Mouse (Mus musculus) hindbrain, postnatal 0 days (tissue): ENCODE data around the gene Dock7. TPM values are rescaled to one million over a fixed set of nuclear protein-coding genes. Genes with fewer than 3 reads are reported as not detected.
A peak's percentile ranks its signal among the peaks of the same experiment; 100 is the strongest.
"Not testable (repeated sequence)": the region's sequence is repeated elsewhere in the genome, so short reads cannot be mapped to it uniquely, and the experiment has no call there.

ENCODE experiments used
- ATAC-seq: fragments of 200-750 bp; cut with Nextera tagmentation; 2 replicates; pipeline ENCODE4 v1.8.0; 2017; ENCODE audit warnings: mild to moderate bottlenecking, moderate TSS enrichment, moderate library complexity
- DNase-seq: peaks from one replicate; pipeline ENCODE4 v3.0.0-alpha.2; 2015; ENCODE audit warnings: low spot score
- H3K27ac ChIP-seq: fragments of 300-500 bp; sonication (generic); 2 replicates; pipeline ENCODE4 v1.5.1; 2014; ENCODE audit warnings: mild to moderate bottlenecking
- H3K27me3 ChIP-seq: fragments of 300-500 bp; sonication (generic); 2 replicates; pipeline ENCODE4 v1.6.1; 2014; ENCODE audit warnings: low read length, mixed read lengths; ENCODE audit not compliant: insufficient read depth
- H3K36me3 ChIP-seq: fragments of 300-500 bp; sonication (generic); 2 replicates; pipeline ENCODE4 v1.6.1; 2014; ENCODE audit warnings: low read length, mixed read lengths; ENCODE audit not compliant: insufficient read depth
- H3K4me1 ChIP-seq: fragments of 300-500 bp; sonication (generic); 2 replicates; pipeline ENCODE4 v1.6.1; 2014; ENCODE audit warnings: antibody characterized with exemption, low read length, mixed read lengths; ENCODE audit not compliant: insufficient read depth
- H3K4me2 ChIP-seq: fragments of 300-500 bp; sonication (generic); 2 replicates; pipeline ENCODE4 v1.6.1; 2014; ENCODE audit warnings: low read depth, mild to moderate bottlenecking, low read length, moderate library complexity, mixed read lengths
- H3K4me3 ChIP-seq: fragments of 300-500 bp; sonication (generic); 2 replicates; pipeline ENCODE4 v1.5.1; 2014; ENCODE audit warnings: low read length
- H3K9ac ChIP-seq: fragments of 300-500 bp; sonication (generic); replicated peaks from 2 replicates; pipeline ENCODE4 v1.6.1; 2014; ENCODE audit warnings: mild to moderate bottlenecking, low read length, moderate library complexity, mixed read lengths
- H3K9me3 ChIP-seq: fragments of 300-500 bp; sonication (generic); 2 replicates; pipeline ENCODE4 v1.6.1; 2016; ENCODE audit warnings: low read length, mixed read lengths
- CTCF ChIP-seq: IDR thresholded peaks from 2 replicates; pipeline ENCODE4 v1.5.1; 2016; ENCODE audit warnings: antibody characterized with exemption, control low read depth, low read depth
- WGBS: fragments of 180-500 bp; shearing (Covaris S2); extraction: QIAGEN DNeasy Blood & Tissue Kit; methylation state at CpG from one replicate; pipeline ENCODE4 v1.1.7; 2014; 5-methylcytosine and 5-hydroxymethylcytosine counted together
- polyA plus RNA-seq: library from polyadenylated mRNA; unstranded; fragments of >200 nt; fragmentation: Nextera tagmentation; extraction: Ambion mirVana; gene quantifications from 2 replicates; pipeline ENCODE4 v1.2.1, GENCODE M21; 2015
- total RNA-seq: library from RNA; depleted of rRNA; stranded (reverse); fragments of >200 nt; gene quantifications from 2 replicates; pipeline ENCODE4 v1.2.3, GENCODE M21; 2014

Gene Dock7
- total and polyA plus RNA-seq, 2 experiments from 2014 or later, result 31.4 to 72.8 TPM

GRCm38 (mm10) chr4:98978693-98979092 lies 142.0 kb downstream of the Dock7 start:
- 90% methylated on average over 2 of the region's 2 CpGs for WGBS
- H3K27ac ChIP-seq, result no peak overlapping the region
- ATAC-seq, result no peak

GRCm38 (mm10) chr4:98978288-98978687 lies 142.4 kb downstream of the Dock7 start:
- not testable (repeated sequence) for H3K4me1 ChIP-seq, H3K27ac ChIP-seq, DNase-seq, H3K4me3 ChIP-seq, H3K27me3 ChIP-seq, ATAC-seq, H3K9ac ChIP-seq, H3K4me2 ChIP-seq, H3K9me3 ChIP-seq
- WGBS, result 97% methylated on average over 2 of the region's 2 CpGs
- H3K36me3 ChIP-seq, result peaks cover 14% of the 10 kb centered on the region

More at GRCm38 (mm10) chr4:98978693-98979092, 142.0 kb downstream of the Dock7 start:
- Histone ChIP-seq H3K4me2 (no peak overlapping the region), H3K4me3 (no peak overlapping the region), H3K9ac (no peak overlapping the region), H3K4me1 (no peaks in the 10 kb centered on the region), H3K36me3 (peaks cover 18% of the 10 kb centered on the region), H3K9me3 (no peaks in the 10 kb centered on the region), H3K27me3 (no peaks in the 10 kb centered on the region)
- no peak for TF ChIP-seq CTCF
- DNase-seq, result no peak

- no peaks in the 10 kb centered on the region for H3K27me3 ChIP-seq
- H3K4me1 ChIP-seq, result no peaks in the 10 kb centered on the region
- H3K9ac ChIP-seq, result no peak overlapping the region
- H3K4me2 ChIP-seq, result no peak overlapping the region
- H3K4me3 ChIP-seq, result no peak overlapping the region
- ATAC-seq, result no peak
- DNase-seq, result no peak
- no peak for TF ChIP-seq CTCF
- WGBS, result 45% methylated on average over 8 of the region's 8 CpGs
- no peak overlapping the region for H3K27ac ChIP-seq
- no peaks in the 10 kb centered on the region for H3K9me3 ChIP-seq
- H3K36me3 ChIP-seq, result peaks cover 25% of the 10 kb centered on the region
These were observed 145.0 kb downstream of the Dock7 start for GRCm38 (mm10) chr4:98975741-98976140.

- no peak overlapping the region for H3K4me2 ChIP-seq
- ATAC-seq (no peak), DNase-seq (no peak)
- H3K9ac ChIP-seq, result no peak overlapping the region
- peak; percentile 34 for TF ChIP-seq CTCF
- H3K9me3 ChIP-seq, result no peaks in the 10 kb centered on the region
- WGBS, result 89% methylated on average over 3 of the region's 3 CpGs
- no peaks in the 10 kb centered on the region for H3K4me1 ChIP-seq
- H3K27me3 ChIP-seq, result no peaks in the 10 kb centered on the region
- H3K27ac ChIP-seq, result no peak overlapping the region
- peaks cover 41% of the 10 kb centered on the region for H3K36me3 ChIP-seq
- no peak overlapping the region for H3K4me3 ChIP-seq
These were observed 150.8 kb downstream of the Dock7 start for GRCm38 (mm10) chr4:98969946-98970345.

GRCm38 (mm10) chr4:98960243-98960642 lies 160.5 kb downstream of the Dock7 start:
- Histone ChIP-seq H3K4me3 (no peak overlapping the region), H3K36me3 (peaks cover 34% of the 10 kb centered on the region), H3K27me3 (no peaks in the 10 kb centered on the region), H3K9me3 (no peaks in the 10 kb centered on the region), H3K27ac (no peak overlapping the region), H3K9ac (no peak overlapping the region), H3K4me1 (no peaks in the 10 kb centered on the region), H3K4me2 (no peak overlapping the region)
- no peak for TF ChIP-seq CTCF
- 91% methylated on average over 3 of the region's 3 CpGs for WGBS
- ATAC-seq (no peak), DNase-seq (no peak)

- no peak overlapping the region for H3K9ac ChIP-seq
- no peak overlapping the region for H3K27ac ChIP-seq
- H3K27me3 ChIP-seq, result no peaks in the 10 kb centered on the region
- H3K4me2 ChIP-seq, result no peak overlapping the region
- ATAC-seq (no peak), DNase-seq (no peak)
- WGBS, result 87% methylated on average over 8 of the region's 8 CpGs
- no peak overlapping the region for H3K4me3 ChIP-seq
- no peak for TF ChIP-seq CTCF
- H3K9me3 ChIP-seq, result no peaks in the 10 kb centered on the region
- H3K36me3 ChIP-seq, result peaks cover 38% of the 10 kb centered on the region
- no peaks in the 10 kb centered on the region for H3K4me1 ChIP-seq
These were observed 164.7 kb downstream of the Dock7 start for GRCm38 (mm10) chr4:98955986-98956385.

GRCm38 (mm10) chr4:98950563-98950962 lies 170.2 kb downstream of the Dock7 start:
- TF ChIP-seq CTCF, result no peak
- Histone ChIP-seq H3K9ac (no peak overlapping the region), H3K27me3 (no peaks in the 10 kb centered on the region), H3K4me1 (no peaks in the 10 kb centered on the region), H3K4me3 (no peak overlapping the region), H3K4me2 (no peak overlapping the region), H3K36me3 (peaks cover 23% of the 10 kb centered on the region), H3K9me3 (no peaks in the 10 kb centered on the region), H3K27ac (no peak overlapping the region)
- ATAC-seq (no peak), DNase-seq (no peak)
